Mouse (Mus musculus) olfactory bulb, adult 2 months (tissue): ENCODE data around the gene Rtn2.

Experiments
- CTCF ChIP-seq: fragments of 200-500 bp; IDR thresholded peaks from 2 replicates; pipeline ENCODE4 v1.5.1; 2012; ENCODE audit warnings: low read depth, mild to moderate bottlenecking, low read length, moderate library complexity; ENCODE audit not compliant: insufficient read depth
- POLR2A ChIP-seq: fragments of 200-500 bp; IDR thresholded peaks from 2 replicates; pipeline ENCODE4 v1.6.1; 2012; ENCODE audit warnings: mild to moderate bottlenecking, low read depth, low read length, moderate library complexity; ENCODE audit not compliant: insufficient read depth

- TF ChIP-seq POLR2A (no peak), CTCF (no peak)
Measured at GRCm38 (mm10) chr7:19305796-19306765, 23.7 kb downstream of the Rtn2 start.
